Mouse (Mus musculus) liver, adult (tissue): ENCODE results near the gene Vwa8.

Source experiments
- GATA4 ChIP-seq: IDR thresholded peaks from 2 replicates; pipeline ENCODE4 v1.6.1; 2014; ENCODE audit warnings: mild to moderate bottlenecking, low read length; ENCODE audit not compliant: insufficient replicate concordance

The Vwa8 gene

GRCm38 (mm10) chr14:78870036-78870435 is 21.2 kb downstream of the Vwa8 start:
- TF ChIP-seq GATA4, result no peak

GRCm38 (mm10) chr14:78877176-78877575 is 28.3 kb downstream of the Vwa8 start:
- no peak for TF ChIP-seq GATA4

- TF ChIP-seq GATA4, result no peak
Observed at GRCm38 (mm10) chr14:78878402-78879045, 29.7 kb downstream of the Vwa8 start.

GRCm38 (mm10) chr14:78880879-78881278 is 32.0 kb downstream of the Vwa8 start:
- no peak for TF ChIP-seq GATA4

GRCm38 (mm10) chr14:78881563-78881962 is 32.7 kb downstream of the Vwa8 start:
- no peak for TF ChIP-seq GATA4

- no peak for TF ChIP-seq GATA4
Observed at GRCm38 (mm10) chr14:78885915-78886534, 37.2 kb downstream of the Vwa8 start.

GRCm38 (mm10) chr14:78886566-78887234 is 37.8 kb downstream of the Vwa8 start:
- TF ChIP-seq GATA4, result no peak

GRCm38 (mm10) chr14:78895496-78895895 is 46.6 kb downstream of the Vwa8 start:
- no peak for TF ChIP-seq GATA4

GRCm38 (mm10) chr14:78896252-78896651 is 47.4 kb downstream of the Vwa8 start:
- TF ChIP-seq GATA4, result no peak

GRCm38 (mm10) chr14:78900770-78901169 is 51.9 kb downstream of the Vwa8 start:
- no peak for TF ChIP-seq GATA4

GRCm38 (mm10) chr14:78908205-78908863 is 59.5 kb downstream of the Vwa8 start:
- no peak for TF ChIP-seq GATA4

GRCm38 (mm10) chr14:78912076-78912475 is 63.2 kb downstream of the Vwa8 start:
- no peak for TF ChIP-seq GATA4

- TF ChIP-seq GATA4, result no peak
Observed at GRCm38 (mm10) chr14:78914180-78914579, 65.3 kb downstream of the Vwa8 start.

- TF ChIP-seq GATA4, result no peak
Observed at GRCm38 (mm10) chr14:78916691-78917090, 67.8 kb downstream of the Vwa8 start.

- TF ChIP-seq GATA4, result no peak
Observed at GRCm38 (mm10) chr14:78921219-78921618, 72.4 kb downstream of the Vwa8 start.

- no peak for TF ChIP-seq GATA4
Observed at GRCm38 (mm10) chr14:78923631-78924030, 74.8 kb downstream of the Vwa8 start.
